Mouse (Mus musculus): ENCODE measurements around the gene Rps11. TPM values are rescaled to one million over a fixed set of nuclear protein-coding genes. Genes with fewer than 3 reads are reported as not detected.
"Not testable (repeated sequence)": the region's sequence is repeated elsewhere in the genome, so short reads cannot be mapped to it uniquely, and the experiment has no call there.

The Rps11 gene
- polyA plus RNA-seq, 1 experiment from 2014 or later = 952 TPM

- ATAC-seq (ENCODE audit: low FRiP score) = no peak
- H3K36me3 ChIP-seq (replicated peaks; ENCODE audit: control insufficient read depth, insufficient read depth) = peaks cover 83% of the 10 kb centered on the region
- peaks cover 19% of the 10 kb centered on the region for H3K4me1 ChIP-seq (replicated peaks; ENCODE audit: control insufficient read depth, insufficient read depth, low read length)
- H3K4me2 ChIP-seq (replicated peaks) = no peak overlapping the region
- H3K4me3 ChIP-seq (replicated peaks; ENCODE audit: low read length) = no peak overlapping the region
- H3K27ac ChIP-seq = no peak overlapping the region
- no peaks in the 10 kb centered on the region for H3K9me3 ChIP-seq (ENCODE audit: control insufficient read depth, low read length)
- no peak for DNase-seq (ENCODE audit: low spot score)
- no peak overlapping the region for H3K9ac ChIP-seq
- no peaks in the 10 kb centered on the region for H3K27me3 ChIP-seq (ENCODE audit: control insufficient read depth, insufficient read depth, low read length)
Observed at GRCm38 (mm10) chr7:45121966-45122365, 2.3 kb downstream of the Rps11 start.

- no peak overlapping the region for H3K4me2 ChIP-seq (replicated peaks)
- H3K4me1 ChIP-seq (replicated peaks; ENCODE audit: control insufficient read depth, insufficient read depth, low read length) = peaks cover 14% of the 10 kb centered on the region
- no peak overlapping the region for H3K27ac ChIP-seq
- H3K36me3 ChIP-seq (replicated peaks; ENCODE audit: control insufficient read depth, insufficient read depth) = peaks cover 77% of the 10 kb centered on the region
- H3K27me3 ChIP-seq (ENCODE audit: control insufficient read depth, insufficient read depth, low read length) = no peaks in the 10 kb centered on the region
- no peak for ATAC-seq (ENCODE audit: low FRiP score)
- H3K9ac ChIP-seq = no peak overlapping the region
- no peak for DNase-seq (ENCODE audit: low spot score)
- no peaks in the 10 kb centered on the region for H3K9me3 ChIP-seq (ENCODE audit: control insufficient read depth, low read length)
- no peak overlapping the region for H3K4me3 ChIP-seq (replicated peaks; ENCODE audit: low read length)
- WGBS = 77% methylated on average over 8 of the region's 8 CpGs
Observed at GRCm38 (mm10) chr7:45121404-45121803, 2.8 kb downstream of the Rps11 start.

GRCm38 (mm10) chr7:45119780-45120709, 4.2 kb downstream of the Rps11 start:
- no peak overlapping the region for H3K9ac ChIP-seq
- H3K27ac ChIP-seq = no peak overlapping the region
- peaks cover 63% of the 10 kb centered on the region for H3K36me3 ChIP-seq (replicated peaks; ENCODE audit: control insufficient read depth, insufficient read depth)
- peaks cover 10% of the 10 kb centered on the region for H3K4me1 ChIP-seq (replicated peaks; ENCODE audit: control insufficient read depth, insufficient read depth, low read length)
- H3K27me3 ChIP-seq (ENCODE audit: control insufficient read depth, insufficient read depth, low read length) = no peaks in the 10 kb centered on the region
- 82% methylated on average over 5 of the region's 5 CpGs for WGBS
- no peak overlapping the region for H3K4me3 ChIP-seq (replicated peaks; ENCODE audit: low read length)
- no peak overlapping the region for H3K4me2 ChIP-seq (replicated peaks)
- no peaks in the 10 kb centered on the region for H3K9me3 ChIP-seq (ENCODE audit: control insufficient read depth, low read length)
- DNase-seq (ENCODE audit: low spot score) = no peak
- no peak for ATAC-seq (ENCODE audit: low FRiP score)

GRCm38 (mm10) chr7:45118336-45118735, 5.9 kb downstream of the Rps11 start:
- H3K9me3 ChIP-seq (ENCODE audit: control insufficient read depth, low read length) = no peaks in the 10 kb centered on the region
- H3K4me3 ChIP-seq (replicated peaks; ENCODE audit: low read length) = no peak overlapping the region
- peaks cover 59% of the 10 kb centered on the region for H3K36me3 ChIP-seq (replicated peaks; ENCODE audit: control insufficient read depth, insufficient read depth)
- H3K27me3 ChIP-seq (ENCODE audit: control insufficient read depth, insufficient read depth, low read length) = no peaks in the 10 kb centered on the region
- H3K9ac ChIP-seq = no peak overlapping the region
- peaks cover 5% of the 10 kb centered on the region for H3K4me1 ChIP-seq (replicated peaks; ENCODE audit: control insufficient read depth, insufficient read depth, low read length)
- WGBS = 92% methylated on average over 6 of the region's 6 CpGs
- ATAC-seq (ENCODE audit: low FRiP score) = no peak
- no peak for DNase-seq (ENCODE audit: low spot score)
- H3K4me2 ChIP-seq (replicated peaks) = no peak overlapping the region
- H3K27ac ChIP-seq = no peak overlapping the region

GRCm38 (mm10) chr7:45117566-45117965, 6.7 kb downstream of the Rps11 start:
- Histone ChIP-seq H3K4me2 (replicated peaks) (no peak overlapping the region), H3K9ac (no peak overlapping the region), H3K4me3 (replicated peaks; ENCODE audit: low read length) (no peak overlapping the region), H3K9me3 (ENCODE audit: control insufficient read depth, low read length) (no peaks in the 10 kb centered on the region), H3K27me3 (ENCODE audit: control insufficient read depth, insufficient read depth, low read length) (no peaks in the 10 kb centered on the region), H3K4me1 (replicated peaks; ENCODE audit: control insufficient read depth, insufficient read depth, low read length) (no peaks in the 10 kb centered on the region), H3K36me3 (replicated peaks; ENCODE audit: control insufficient read depth, insufficient read depth) (peaks cover 51% of the 10 kb centered on the region), H3K27ac (no peak overlapping the region)
- no peak for DNase-seq (ENCODE audit: low spot score)
- 80% methylated on average over 8 of the region's 8 CpGs for WGBS
- ATAC-seq (ENCODE audit: low FRiP score) = no peak

GRCm38 (mm10) chr7:45113476-45113875, 10.8 kb downstream of the Rps11 start:
- WGBS = 90% methylated on average over 2 of the region's 2 CpGs

GRCm38 (mm10) chr7:45112529-45112928, 11.7 kb downstream of the Rps11 start:
- WGBS = 73% methylated on average over 3 of the region's 3 CpGs
- Histone ChIP-seq H3K36me3 (replicated peaks; ENCODE audit: control insufficient read depth, insufficient read depth) (0 out of 2 replicates have a peak, but pooled peaks cover under 1% of the 10 kb centered on the region), H3K27me3 (ENCODE audit: control insufficient read depth, insufficient read depth, low read length) (no peaks in the 10 kb centered on the region), H3K27ac (no peak overlapping the region), H3K9me3 (ENCODE audit: control insufficient read depth, low read length) (no peaks in the 10 kb centered on the region), H3K4me1 (replicated peaks; ENCODE audit: control insufficient read depth, insufficient read depth, low read length) (no peaks in the 10 kb centered on the region), H3K4me2 (replicated peaks) (no peak overlapping the region), H3K9ac (no peak overlapping the region), H3K4me3 (replicated peaks; ENCODE audit: low read length) (no peak overlapping the region)
- ATAC-seq (ENCODE audit: low FRiP score) = no peak
- DNase-seq (ENCODE audit: low spot score) = no peak

More at GRCm38 (mm10) chr7:45113476-45113875, 10.8 kb downstream of the Rps11 start:
- Histone ChIP-seq H3K4me3 (replicated peaks; ENCODE audit: low read length) (no peak overlapping the region), H3K9ac (no peak overlapping the region), H3K9me3 (ENCODE audit: control insufficient read depth, low read length) (no peaks in the 10 kb centered on the region), H3K4me2 (replicated peaks) (no peak overlapping the region), H3K27me3 (ENCODE audit: control insufficient read depth, insufficient read depth, low read length) (no peaks in the 10 kb centered on the region), H3K4me1 (replicated peaks; ENCODE audit: control insufficient read depth, insufficient read depth, low read length) (no peaks in the 10 kb centered on the region), H3K36me3 (replicated peaks; ENCODE audit: control insufficient read depth, insufficient read depth) (peaks cover 10% of the 10 kb centered on the region), H3K27ac (no peak overlapping the region)
- DNase-seq (ENCODE audit: low spot score) = no peak
- ATAC-seq (ENCODE audit: low FRiP score) = no peak

GRCm38 (mm10) chr7:45111940-45112339, 12.3 kb downstream of the Rps11 start:
- Histone ChIP-seq H3K4me1 (replicated peaks; ENCODE audit: control insufficient read depth, insufficient read depth, low read length) (no peaks in the 10 kb centered on the region), H3K9ac (no peak overlapping the region), H3K36me3 (replicated peaks; ENCODE audit: control insufficient read depth, insufficient read depth) (no peaks in the 10 kb centered on the region), H3K9me3 (ENCODE audit: control insufficient read depth, low read length) (no peaks in the 10 kb centered on the region), H3K4me2 (replicated peaks) (no peak overlapping the region), H3K4me3 (replicated peaks; ENCODE audit: low read length) (no peak overlapping the region), H3K27ac (no peak overlapping the region), H3K27me3 (ENCODE audit: control insufficient read depth, insufficient read depth, low read length) (no peaks in the 10 kb centered on the region)
- DNase-seq (ENCODE audit: low spot score) (no peak), ATAC-seq (ENCODE audit: low FRiP score) (no peak)
- WGBS = 75% methylated on average over 2 of the region's 2 CpGs

- not testable (repeated sequence) for H3K4me1 ChIP-seq (replicated peaks; ENCODE audit: control insufficient read depth, insufficient read depth, low read length); DNase-seq (ENCODE audit: low spot score); H3K9ac ChIP-seq; H3K36me3 ChIP-seq (replicated peaks; ENCODE audit: control insufficient read depth, insufficient read depth); ATAC-seq (ENCODE audit: low FRiP score); H3K4me2 ChIP-seq (replicated peaks); H3K9me3 ChIP-seq (ENCODE audit: control insufficient read depth, low read length); H3K27me3 ChIP-seq (ENCODE audit: control insufficient read depth, insufficient read depth, low read length); H3K27ac ChIP-seq; H3K4me3 ChIP-seq (replicated peaks; ENCODE audit: low read length)
- 88% methylated on average over 4 of the region's 4 CpGs for WGBS
Observed at GRCm38 (mm10) chr7:45110089-45110488, 14.2 kb downstream of the Rps11 start.
